In the genomic region with DNA sequence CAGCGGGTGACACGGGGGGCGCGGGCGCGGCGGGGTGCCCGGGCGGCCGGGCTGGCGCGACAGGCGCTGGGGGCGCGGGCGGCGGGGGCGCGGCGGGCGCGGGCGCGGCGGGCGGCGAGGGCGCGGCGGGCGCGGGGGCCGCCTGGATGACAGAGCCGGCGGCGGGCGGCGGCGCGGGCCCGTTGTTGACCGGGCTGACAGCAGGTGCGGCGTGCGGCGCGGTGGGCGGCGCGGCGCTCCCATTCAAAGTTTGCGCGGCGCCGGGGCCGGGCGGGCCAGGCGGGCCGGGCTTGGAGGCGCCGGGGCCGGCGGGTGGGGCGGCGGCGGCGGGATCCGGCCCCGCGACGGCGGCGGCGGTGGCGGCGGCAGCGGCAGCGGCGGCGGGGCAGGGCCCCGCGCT, we compare ENCODE assay signal across 8 mouse cellular contexts. TPM values are rescaled to one million over a fixed set of nuclear protein-coding genes. Genes with fewer than 3 reads are reported as not detected.
A peak's percentile ranks its signal among the peaks of the same experiment; 100 is the strongest.
DNase-seq lines count a peak whose midpoint lies in the region; ATAC-seq and TF ChIP-seq lines count a peak whose summit lies in the region.

No protein-coding gene starts in this region.

- 0% methylated on average over 1 of the region's 82 CpGs for WGBS in lung, embryonic 16.5 days
- WGBS in forebrain, embryonic 15.5 days, result 2% methylated on average over 18 of the region's 82 CpGs
- 6% methylated on average over 7 of the region's 82 CpGs for WGBS in limb, embryonic 14.5 days
- 49% methylated on average over 82 of the region's 82 CpGs for WGBS in olfactory bulb, adult 2 months

- H3K27me3 ChIP-seq in lung, embryonic 16.5 days (ENCODE audit: control insufficient read depth, insufficient read depth, low read depth, low read length), result no peaks in the 10 kb centered on the region
- no peaks in the 10 kb centered on the region for H3K27me3 ChIP-seq in forebrain, embryonic 15.5 days
- H3K27me3 ChIP-seq in limb, embryonic 14.5 days (ENCODE audit: control insufficient read depth, insufficient read depth, low read length), result no peaks in the 10 kb centered on the region

- TF ChIP-seq POLR2A in limb, embryonic 14.5 days (IDR thresholded peaks at IDR 0.05; ENCODE audit: borderline replicate concordance, extremely low read depth, insufficient read depth, insufficient read length), result no peak
- no peak for TF ChIP-seq POLR2A in olfactory bulb, adult 2 months (IDR thresholded peaks at IDR 0.05; ENCODE audit: insufficient read depth, low read depth, low read length)

- H3K36me3 ChIP-seq in lung, embryonic 16.5 days (ENCODE audit: control insufficient read depth, insufficient read depth, low read length), result no peaks in the 10 kb centered on the region
- H3K36me3 ChIP-seq in forebrain, embryonic 15.5 days, result no peaks in the 10 kb centered on the region
- no peaks in the 10 kb centered on the region for H3K36me3 ChIP-seq in limb, embryonic 14.5 days (ENCODE audit: control insufficient read depth, insufficient read depth, low read length)

- peaks cover 35% of the 10 kb centered on the region for H3K4me1 ChIP-seq in lung, embryonic 16.5 days (replicated peaks; ENCODE audit: control insufficient read depth, insufficient read depth, low read length)
- peaks cover 54% of the 10 kb centered on the region for H3K4me1 ChIP-seq in forebrain, embryonic 15.5 days
- peaks cover 25% of the 10 kb centered on the region for H3K4me1 ChIP-seq in limb, embryonic 14.5 days (ENCODE audit: control insufficient read depth, insufficient read depth, low read length)
- peaks cover 32% of the 10 kb centered on the region for H3K4me1 ChIP-seq in olfactory bulb, adult 2 months (ENCODE audit: control insufficient read depth, insufficient read depth, low read length)

- DNase-seq in adrenal gland, adult (ENCODE audit: inconsistent age in 2 of 2, low spot score in 1 of 2), result peak; percentile 43 to 67
- DNase-seq in adrenal gland, postnatal 4 days (ENCODE audit: low spot score in 2 of 2), result no peak
- DNase-seq in lung, adult 18-20 months, result no peak
- no peak for DNase-seq in limb, embryonic 14.5 days (ENCODE audit: low spot score)
- no peak for DNase-seq in layer of hippocampus, adult 18-20 months (ENCODE audit: low spot score in 2 of 2)

- peak; percentile 2 for ATAC-seq in lung, embryonic 16.5 days (ENCODE audit: low read depth)
- ATAC-seq in forebrain, embryonic 15.5 days (replicated peaks), result no peak
- ATAC-seq in limb, embryonic 14.5 days (ENCODE audit: low FRiP score, low read depth), result no peak

- H3K4me3 ChIP-seq in lung, embryonic 16.5 days (ENCODE audit: low read length), result peak overlapping the region; percentile 86
- H3K4me3 ChIP-seq in forebrain, embryonic 15.5 days, result peak overlapping the region; percentile 97
- peak overlapping the region; percentile 77 for H3K4me3 ChIP-seq in limb, embryonic 14.5 days (replicated peaks; ENCODE audit: low read length)
- peak overlapping the region; percentile 80 for H3K4me3 ChIP-seq in olfactory bulb, adult 2 months (ENCODE audit: insufficient read depth, low read depth, low read length)

- no peak overlapping the region; the same call in 1 of the 2 replicates for H3K27ac ChIP-seq in lung, embryonic 16.5 days (ENCODE audit: low read length)
- peak overlapping the region; percentile 96 for H3K27ac ChIP-seq in forebrain, embryonic 15.5 days (replicated peaks)
- H3K27ac ChIP-seq in limb, embryonic 14.5 days (replicated peaks; ENCODE audit: low read depth, low read length), result peak overlapping the region; percentile 94; the same call in 1 of the 2 replicates
- no peak overlapping the region for H3K27ac ChIP-seq in olfactory bulb, adult 2 months (ENCODE audit: insufficient read depth, low read depth, low read length)

- TF ChIP-seq CTCF in olfactory bulb, adult 2 months (IDR thresholded peaks at IDR 0.05; ENCODE audit: insufficient read depth, low read depth, low read length), result no peak

- H3K9me3 ChIP-seq in lung, embryonic 16.5 days (ENCODE audit: control insufficient read depth, low read length), result no peaks in the 10 kb centered on the region; the same call in 1 of the 2 replicates
- no peaks in the 10 kb centered on the region for H3K9me3 ChIP-seq in forebrain, embryonic 15.5 days
- no peaks in the 10 kb centered on the region for H3K9me3 ChIP-seq in limb, embryonic 14.5 days (ENCODE audit: control insufficient read depth, low read length)

- H3K4me2 ChIP-seq in lung, embryonic 16.5 days (ENCODE audit: low read depth, low read length), result peak overlapping the region; percentile 98
- no peak overlapping the region; the same call in 1 of the 2 replicates for H3K4me2 ChIP-seq in forebrain, embryonic 15.5 days (replicated peaks)
- peak overlapping the region; percentile 93; the same call in 1 of the 2 replicates for H3K4me2 ChIP-seq in limb, embryonic 14.5 days (replicated peaks; ENCODE audit: low read depth, low read length, severe bottlenecking)

- H3K9ac ChIP-seq in lung, embryonic 16.5 days (ENCODE audit: low read length), result peak overlapping the region; percentile 97
- H3K9ac ChIP-seq in forebrain, embryonic 15.5 days (replicated peaks), result peak overlapping the region; percentile 99; the same call in 1 of the 2 replicates
- peak overlapping the region; percentile 96; the same call in 1 of the 2 replicates for H3K9ac ChIP-seq in limb, embryonic 14.5 days (ENCODE audit: low read depth, low read length, severe bottlenecking)

RNA-seq across cellular contexts. Expression of gene Taf4, which starts 0.6 kb away (rescaled TPM):
- 10 to 100 TPM; 22.7 to 26.0 TPM for total RNA-seq in adrenal gland, postnatal 4 days (2021)
- 3.0 and 3.5 TPM in 2 replicates for polyA plus RNA-seq in lung, embryonic 16.5 days (2015; fragmentation: Nextera tagmentation; extraction: Ambion mirVana)
- 4.4 and 5.3 TPM in 2 replicates for polyA plus RNA-seq in forebrain, embryonic 15.5 days (2015; fragmentation: Nextera tagmentation; extraction: Ambion mirVana)
- polyA plus RNA-seq in limb, embryonic 14.5 days (2012; rRNA removed), result 15.2 and 17.6 TPM in 2 replicates
- polyA plus RNA-seq in limb, embryonic 14.5 days (2014; fragmentation: Nextera tagmentation; extraction: Ambion mirVana), result 3.9 and 4.4 TPM in 2 replicates
- not detected in 2 replicates for polyA plus RNA-seq in olfactory bulb, adult 2 months (2012; ENCODE audit: insufficient read depth, insufficient read length, low replicate concordance, missing spikeins)
- total RNA-seq in layer of hippocampus, adult 18-20 months (2021), result 10 to 100 TPM; 20.8 to 23.7 TPM

RNA-seq across cellular contexts. Expression of gene Lsm14b, which starts 48.9 kb away (rescaled TPM):
- 10 to 100 TPM; 45.3 to 47.4 TPM for total RNA-seq in adrenal gland, postnatal 4 days (2021)
- polyA plus RNA-seq in lung, embryonic 16.5 days (2015; fragmentation: Nextera tagmentation; extraction: Ambion mirVana), result 4.6 and 5.0 TPM in 2 replicates
- polyA plus RNA-seq in forebrain, embryonic 15.5 days (2015; fragmentation: Nextera tagmentation; extraction: Ambion mirVana), result 20.6 and 23.6 TPM in 2 replicates
- 69.1 and 75.6 TPM in 2 replicates for polyA plus RNA-seq in limb, embryonic 14.5 days (2012; rRNA removed)
- polyA plus RNA-seq in limb, embryonic 14.5 days (2014; fragmentation: Nextera tagmentation; extraction: Ambion mirVana), result 7.7 and 7.8 TPM in 2 replicates
- polyA plus RNA-seq in olfactory bulb, adult 2 months (2012; ENCODE audit: insufficient read depth, insufficient read length, low replicate concordance, missing spikeins), result 121 and 180 TPM in 2 replicates
- 10 to 100 TPM; 97.5 to 98.5 TPM for total RNA-seq in layer of hippocampus, adult 18-20 months (2021)

Comparison
In these comparisons a context has a peak if more than half of its experiments do, and no peak if none do; other contexts are left out.
1. DNase-seq: peak in adrenal gland, adult (2 of 2); none in adrenal gland, postnatal 4 days (0 of 2), lung, adult 18-20 months (0 of 2), limb, embryonic 14.5 days (single experiment) and layer of hippocampus, adult 18-20 months (0 of 2).
2. H3K27ac ChIP-seq: peak in forebrain, embryonic 15.5 days (single experiment) and limb, embryonic 14.5 days (single experiment); none in lung, embryonic 16.5 days (single experiment) and olfactory bulb, adult 2 months (single experiment).
3. Peak in every context shown above with its lines, with median percentiles within 50 percentile points of each other: H3K4me3 ChIP-seq and H3K9ac ChIP-seq.